Mouse (Mus musculus) stomach, postnatal 0 days (tissue): ENCODE measurements around the gene Cmtm5. TPM values are rescaled to one million over a fixed set of nuclear protein-coding genes. Genes with fewer than 3 reads are reported as not detected.

Experiments
- ATAC-seq: fragments of 200-750 bp; cut with Nextera tagmentation; 2 replicates; pipeline ENCODE4 v1.8.0; 2017; ENCODE audit not compliant: low FRiP score, low TSS enrichment
- DNase-seq: peaks from one replicate; pipeline ENCODE4 v3.0.0-alpha.2; 2016; ENCODE audit warnings: low spot score
- H3K27ac ChIP-seq: fragments of 300-500 bp; sonication (generic); replicated peaks from 2 replicates; pipeline ENCODE4 v1.5.1; 2014; ENCODE audit warnings: mild to moderate bottlenecking, control low read depth
- H3K27me3 ChIP-seq: fragments of 300-500 bp; sonication (generic); 2 replicates; pipeline ENCODE4 v1.6.1; 2014; ENCODE audit warnings: low read length; ENCODE audit not compliant: control insufficient read depth, insufficient read depth
- H3K36me3 ChIP-seq: fragments of 300-500 bp; sonication (generic); 2 replicates; pipeline ENCODE4 v1.6.1; 2014; ENCODE audit warnings: low read length, mixed read lengths; ENCODE audit not compliant: control insufficient read depth, insufficient read depth
- H3K4me1 ChIP-seq: fragments of 300-500 bp; sonication (generic); replicated peaks from 2 replicates; pipeline ENCODE4 v1.6.1; 2014; ENCODE audit warnings: antibody characterized with exemption; ENCODE audit not compliant: control insufficient read depth, insufficient read depth
- H3K4me2 ChIP-seq: fragments of 300-500 bp; sonication (generic); replicated peaks from 2 replicates; pipeline ENCODE4 v1.6.1; 2014; ENCODE audit warnings: low read depth, mild to moderate bottlenecking, control low read depth, moderate library complexity
- H3K4me3 ChIP-seq: fragments of 300-500 bp; sonication (generic); 2 replicates; pipeline ENCODE4 v1.5.1; 2014; ENCODE audit warnings: low read depth, low read length, control low read depth
- H3K9ac ChIP-seq: fragments of 300-500 bp; sonication (generic); 2 replicates; pipeline ENCODE4 v1.6.1; 2014; ENCODE audit warnings: mild to moderate bottlenecking, low read length, control low read depth, mixed read lengths
- H3K9me3 ChIP-seq: fragments of 300-500 bp; sonication (generic); 2 replicates; pipeline ENCODE4 v1.6.1; 2016; ENCODE audit warnings: low read length; ENCODE audit not compliant: control insufficient read depth
- CTCF ChIP-seq: IDR thresholded peaks from 2 replicates; pipeline ENCODE4 v1.5.1; 2016; ENCODE audit warnings: antibody characterized with exemption, low read depth, mild to moderate bottlenecking, moderate library complexity
- EP300 ChIP-seq: optimal IDR thresholded peaks from 2 replicates; pipeline ENCODE3; 2016; ENCODE audit warnings: antibody characterized with exemption
- WGBS: fragments of 180-500 bp; shearing (Covaris S2); extraction: QIAGEN DNeasy Blood & Tissue Kit; methylation state at CpG from one replicate; pipeline ENCODE4 v1.1.7; 2014; 5-methylcytosine and 5-hydroxymethylcytosine counted together
- polyA plus RNA-seq: library from polyadenylated mRNA; unstranded; fragments of >200 nt; fragmentation: Nextera tagmentation; extraction: Ambion mirVana; gene quantifications from 2 replicates; pipeline ENCODE4 v1.2.1, GENCODE M21; 2015

Cmtm5 gene
- polyA plus RNA-seq, 1 experiment from 2014 or later: 3.3 TPM

DNA sequence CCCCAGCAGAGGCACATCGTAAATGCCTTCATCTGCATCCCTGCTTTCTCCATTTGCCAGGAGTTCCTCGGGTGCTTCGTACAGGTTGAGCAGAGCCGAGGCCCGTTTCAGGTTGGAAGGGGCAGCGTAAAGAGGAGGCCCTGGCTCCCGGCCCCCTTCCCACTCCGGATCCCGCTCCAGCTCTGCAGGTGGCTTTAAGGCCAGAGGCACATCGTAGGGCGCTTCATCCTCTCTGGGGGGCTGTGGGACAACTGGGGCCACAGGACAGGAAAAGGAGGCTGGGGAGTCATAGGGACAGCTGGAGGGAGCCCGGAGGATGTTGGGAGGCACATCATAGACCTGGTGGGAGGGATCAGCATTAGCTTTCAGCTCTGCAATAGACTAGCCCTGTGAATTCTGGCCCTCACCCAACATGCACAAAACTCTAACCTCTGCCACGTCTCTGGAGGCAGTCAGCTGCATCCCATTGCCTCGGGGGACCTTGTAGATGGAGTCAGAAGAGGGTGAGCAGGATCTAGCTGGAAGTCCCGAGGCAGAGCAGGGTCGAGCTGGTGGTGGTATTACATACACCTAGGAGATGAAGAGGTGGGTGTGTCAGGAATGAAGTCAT is 15.9 kb upstream of the Cmtm5 start:
- no peak overlapping the region for H3K9ac ChIP-seq
- H3K27ac ChIP-seq: no peak overlapping the region
- no peak for DNase-seq
- WGBS: 87% methylated on average over 16 of the region's 16 CpGs
- H3K4me2 ChIP-seq: no peak overlapping the region
- no peaks in the 10 kb centered on the region for H3K9me3 ChIP-seq
- TF ChIP-seq EP300 (no peak), CTCF (no peak)
- H3K4me3 ChIP-seq: no peak overlapping the region
- no peaks in the 10 kb centered on the region for H3K27me3 ChIP-seq
- peaks cover 16% of the 10 kb centered on the region for H3K36me3 ChIP-seq
- no peak for ATAC-seq
- no peaks in the 10 kb centered on the region for H3K4me1 ChIP-seq

DNA sequence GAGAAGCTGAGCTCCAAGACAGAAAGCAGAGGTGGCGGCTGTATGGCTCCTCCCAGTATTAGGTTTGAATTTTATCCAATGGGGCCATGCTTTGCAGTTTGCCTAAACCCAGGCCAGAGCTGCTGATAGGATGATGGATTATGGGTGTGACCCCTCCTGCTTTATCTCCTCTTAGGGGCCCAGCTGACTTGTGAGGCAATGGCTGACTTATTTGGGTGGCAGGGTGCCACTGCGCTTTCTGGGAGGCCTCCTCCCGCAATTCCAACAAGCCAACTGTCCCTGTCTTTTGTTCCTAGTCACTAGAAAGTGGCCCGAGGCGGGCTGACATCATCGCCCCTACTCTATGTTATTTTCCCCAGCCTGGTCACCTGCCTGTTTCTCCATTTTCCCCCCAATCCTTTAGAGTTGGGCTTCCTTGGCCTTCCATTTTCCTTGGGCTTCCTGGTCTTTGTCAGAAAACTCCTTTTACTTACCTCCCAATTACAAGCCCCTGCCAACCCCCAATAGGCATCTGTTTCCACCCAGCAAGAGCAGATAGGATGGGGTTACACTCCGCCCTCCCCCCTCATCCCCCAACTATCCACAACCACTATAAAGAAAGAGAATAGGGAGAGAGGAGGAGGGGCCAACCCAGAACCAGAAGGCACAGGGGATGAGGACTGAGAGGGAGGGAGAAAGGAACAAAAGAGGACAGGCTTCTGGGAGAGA is 11.3 kb upstream of the Cmtm5 start:
- Histone ChIP-seq H3K4me1 (peaks cover 4% of the 10 kb centered on the region), H3K27me3 (no peaks in the 10 kb centered on the region), H3K4me2 (peak overlapping the region; percentile 88), H3K27ac (peak overlapping the region; percentile 98), H3K4me3 (peak overlapping the region; percentile 56), H3K36me3 (no peaks in the 10 kb centered on the region), H3K9ac (peak overlapping the region; percentile 88), H3K9me3 (no peaks in the 10 kb centered on the region)
- 13% methylated on average over 7 of the region's 7 CpGs for WGBS
- peak; percentile 49 for DNase-seq
- TF ChIP-seq CTCF (no peak), EP300 (no peak)
- peak; percentile 60 for ATAC-seq

DNA sequence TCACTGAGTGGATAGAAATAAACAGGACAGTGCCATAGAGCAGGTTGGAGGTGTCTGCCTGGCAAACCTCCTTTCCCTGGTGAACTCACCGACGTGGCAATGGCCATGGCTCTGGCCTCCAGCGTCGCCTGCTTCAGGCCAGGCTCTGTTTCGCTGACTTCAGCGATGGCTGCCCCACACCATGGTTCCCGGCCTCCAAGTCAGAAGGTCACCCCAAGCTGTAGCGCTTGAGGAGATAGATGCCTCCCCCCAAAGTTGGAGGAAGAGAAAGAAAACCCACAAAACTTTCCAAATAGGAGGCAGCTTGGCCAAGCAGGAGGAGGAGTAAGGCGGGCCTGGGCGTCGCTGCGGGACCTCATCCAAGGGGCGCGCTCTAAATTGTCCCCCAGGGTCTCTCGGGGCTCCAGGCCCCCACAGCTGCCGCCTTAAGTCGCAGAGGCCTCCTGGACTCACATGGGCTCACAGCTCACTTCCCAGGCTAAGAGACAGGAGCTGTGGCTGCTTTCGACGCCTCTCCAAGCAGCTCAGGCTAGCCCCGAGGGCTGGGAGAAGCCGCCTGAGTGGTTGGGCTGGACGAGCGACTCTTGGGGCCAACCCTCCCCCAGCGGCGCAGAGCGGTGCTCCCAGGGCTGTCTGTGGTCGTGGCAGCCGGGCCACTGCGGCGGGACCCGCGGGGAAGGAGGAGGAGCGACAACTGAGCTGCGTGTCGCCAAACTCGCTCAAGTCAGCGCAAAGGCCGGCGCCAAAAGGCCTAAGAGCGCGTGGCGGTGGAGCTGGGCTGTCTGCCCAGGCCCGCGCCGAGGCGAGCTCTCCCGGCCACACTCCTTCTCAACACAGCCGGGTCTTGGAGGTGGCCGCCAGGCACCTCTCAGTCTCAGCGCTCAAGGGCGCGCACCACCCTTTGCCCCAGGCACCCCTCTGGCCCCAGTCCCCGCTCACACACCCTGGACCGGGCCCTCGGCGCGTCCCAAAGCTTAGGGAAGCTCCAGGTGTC is 10.4 kb upstream of the Cmtm5 start, which contains the start of gene Efs:
Gene Efs (minus strand): TSS at position 778 of the 994 bp plus-strand sequence.
- H3K4me2 ChIP-seq: peak within 1 kb of the TSS; percentile 88
- WGBS: 2% methylated on average over 57 of the region's 57 CpGs

DNA sequence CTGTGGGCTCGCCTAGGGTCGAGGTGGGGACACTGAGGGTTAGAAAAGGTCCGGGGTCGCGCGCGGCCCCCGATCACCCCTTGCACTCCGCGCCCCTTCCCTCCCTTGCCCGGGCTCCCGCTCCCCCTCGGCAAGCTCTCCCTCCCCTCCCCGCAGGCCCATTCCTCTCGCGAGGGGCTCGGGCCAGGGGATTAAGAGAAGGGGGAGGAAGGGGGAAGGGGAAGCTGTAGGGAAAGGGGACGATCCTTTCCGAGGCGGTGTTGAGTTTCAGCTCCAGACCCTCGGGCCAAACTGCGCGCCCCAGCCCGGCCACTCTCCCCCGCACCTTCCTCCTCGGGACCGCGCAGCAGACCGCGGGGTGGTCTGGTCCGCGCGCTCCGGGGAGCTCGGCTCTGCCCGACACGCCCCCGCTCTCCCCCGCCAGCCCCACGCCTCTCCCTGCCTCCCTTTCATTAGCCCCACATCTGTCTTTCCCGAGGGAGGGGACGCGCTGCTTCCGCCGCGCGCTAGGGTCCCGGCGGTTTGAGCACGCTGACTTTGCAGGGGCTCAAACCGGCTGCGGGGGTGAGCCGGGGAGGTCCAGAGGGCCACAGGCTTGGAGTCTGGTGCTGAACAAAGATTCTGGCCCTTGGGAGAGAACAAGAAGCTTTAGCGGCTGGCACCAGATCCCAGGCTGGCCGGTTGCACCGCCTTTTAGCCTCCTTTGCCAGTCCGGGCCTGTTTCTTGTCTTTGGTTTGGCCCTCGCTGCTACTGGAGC is 9.5 kb upstream of the Cmtm5 start:
- no peaks in the 10 kb centered on the region for H3K36me3 ChIP-seq
- DNase-seq (peak; percentile 71), ATAC-seq (peak; percentile 65)
- 2% methylated on average over 49 of the region's 58 CpGs for WGBS
- peaks cover 4% of the 10 kb centered on the region for H3K4me1 ChIP-seq
- H3K27me3 ChIP-seq: no peaks in the 10 kb centered on the region
- H3K27ac ChIP-seq: peak overlapping the region; percentile 98
- peak overlapping the region; percentile 56 for H3K4me3 ChIP-seq
- H3K9me3 ChIP-seq: no peaks in the 10 kb centered on the region
- peak overlapping the region; percentile 88 for H3K9ac ChIP-seq
- TF ChIP-seq CTCF: no peak
- TF ChIP-seq EP300: no peak
- peak overlapping the region; percentile 88 for H3K4me2 ChIP-seq

More for the DNA sequence above, 10.4 kb upstream of the Cmtm5 start, which contains the start of gene Efs:
- TF ChIP-seq EP300: no peak
- Histone ChIP-seq H3K9ac (peak within 1 kb of the TSS; percentile 88), H3K4me1 (peaks cover 4% of the 10 kb centered on the region), H3K9me3 (no peaks in the 10 kb centered on the region), H3K27me3 (no peaks in the 10 kb centered on the region), H3K4me3 (peak within 1 kb of the TSS; percentile 56), H3K27ac (peak within 1 kb of the TSS; percentile 98), H3K36me3 (no peaks in the 10 kb centered on the region)
- DNase-seq (peak; percentile 71), ATAC-seq (peak; percentile 72)

DNA sequence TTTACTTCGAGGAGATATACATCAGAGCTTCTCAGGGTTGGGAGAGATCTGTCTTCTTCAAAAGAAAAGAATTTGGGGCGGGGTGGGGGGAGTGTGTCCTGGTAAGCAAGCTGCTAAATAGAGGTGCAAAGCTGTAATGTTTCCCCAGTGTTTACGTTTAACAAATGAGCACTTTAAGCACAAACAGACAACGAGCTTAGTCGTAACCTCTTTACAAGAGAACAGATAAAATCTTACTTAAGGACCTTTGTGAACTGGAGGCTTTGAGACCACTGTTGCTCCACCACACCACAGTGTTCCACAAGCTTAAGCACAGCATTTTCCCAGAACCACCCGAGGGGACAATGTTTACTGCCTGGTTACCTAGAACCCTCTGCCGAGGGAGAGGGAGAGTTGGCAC is 8.8 kb upstream of the Cmtm5 start:
- ATAC-seq (no peak), DNase-seq (no peak)
- Histone ChIP-seq H3K4me1 (peaks cover 4% of the 10 kb centered on the region), H3K27me3 (no peaks in the 10 kb centered on the region), H3K36me3 (no peaks in the 10 kb centered on the region), H3K9me3 (no peaks in the 10 kb centered on the region), H3K9ac (peak overlapping the region; percentile 88), H3K4me3 (peak overlapping the region; percentile 56; the same call in 1 of the 2 replicates), H3K4me2 (peak overlapping the region; percentile 88), H3K27ac (peak overlapping the region; percentile 98)
- WGBS: 18% methylated on average over 7 of the region's 7 CpGs
- no peak for TF ChIP-seq EP300
- TF ChIP-seq CTCF: no peak
